8 mouse cellular contexts compared by ENCODE assay signal in the genomic region with DNA sequence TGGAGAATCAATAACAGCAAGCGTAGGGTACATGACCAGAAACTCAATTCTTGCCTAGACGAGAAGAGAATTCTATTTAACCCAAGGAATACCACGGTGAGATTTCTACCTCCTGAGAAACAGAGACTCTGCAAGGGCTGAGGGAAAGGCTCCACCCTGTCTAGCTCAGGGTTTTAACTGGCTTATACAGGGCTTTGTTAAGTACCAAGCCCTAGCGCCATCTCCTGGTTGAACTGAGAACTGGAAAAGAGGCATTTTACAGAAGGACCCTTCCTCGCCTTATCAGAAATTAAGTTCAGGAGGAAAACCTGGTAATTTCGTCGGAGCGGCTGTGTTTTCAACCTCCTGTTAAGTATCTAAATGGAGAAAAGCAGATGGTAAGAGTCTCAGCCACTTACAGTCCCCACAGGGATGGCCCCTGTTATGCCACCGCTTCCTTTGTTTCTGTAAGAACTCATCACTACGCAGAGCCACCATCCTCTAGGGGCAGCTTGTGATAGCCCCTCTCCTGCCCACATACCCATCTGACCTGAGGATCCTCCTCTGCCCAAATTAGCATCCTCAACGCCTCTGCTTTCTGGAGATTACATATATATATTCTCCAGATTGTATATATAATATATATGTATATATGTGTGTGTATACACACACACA.
A peak's percentile ranks its signal among the peaks of the same experiment; 100 is the strongest.
DNase-seq lines count a peak whose midpoint lies in the region; ATAC-seq lines count a peak whose summit lies in the region.

No protein-coding gene starts in this region.

- H3K9ac ChIP-seq in embryonic facial prominence, embryonic 11.5 days (replicated peaks; ENCODE audit: low read length) = no peak overlapping the region
- no peak overlapping the region for H3K9ac ChIP-seq in limb, embryonic 12.5 days (replicated peaks)

- 43% methylated on average over 11 of the region's 11 CpGs for WGBS in embryonic facial prominence, embryonic 11.5 days
- WGBS in limb, embryonic 12.5 days = 44% methylated on average over 11 of the region's 11 CpGs

- no peaks in the 10 kb centered on the region for H3K9me3 ChIP-seq in embryonic facial prominence, embryonic 11.5 days (replicated peaks; ENCODE audit: control insufficient read depth, low read length)
- peaks cover 6% of the 10 kb centered on the region; the same call in 1 of the 2 replicates for H3K9me3 ChIP-seq in limb, embryonic 12.5 days

- H3K36me3 ChIP-seq in embryonic facial prominence, embryonic 11.5 days (replicated peaks; ENCODE audit: control insufficient read depth, insufficient read depth, low read depth, low read length) = no peaks in the 10 kb centered on the region; the same call in 1 of the 2 replicates
- H3K36me3 ChIP-seq in limb, embryonic 12.5 days = no peaks in the 10 kb centered on the region

- peak; percentile 80 for ATAC-seq in embryonic facial prominence, embryonic 11.5 days (replicated peaks; ENCODE audit: insufficient number of reproducible peaks, low FRiP score, low TSS enrichment, low read depth)
- ATAC-seq in limb, embryonic 12.5 days (ENCODE audit: insufficient number of reproducible peaks, insufficient read depth, low FRiP score, low TSS enrichment, low read depth) = peak; percentile 66; the same call in 1 of the 2 replicates

- H3K4me3 ChIP-seq in embryonic facial prominence, embryonic 11.5 days (ENCODE audit: low read depth, low read length) = no peak overlapping the region
- H3K4me3 ChIP-seq in limb, embryonic 12.5 days (replicated peaks) = no peak overlapping the region

- no peak overlapping the region for H3K4me2 ChIP-seq in embryonic facial prominence, embryonic 11.5 days (ENCODE audit: low read depth, low read length)
- no peak overlapping the region for H3K4me2 ChIP-seq in limb, embryonic 12.5 days

- H3K27ac ChIP-seq in embryonic facial prominence, embryonic 11.5 days (replicated peaks; ENCODE audit: low read depth, low read length) = no peak overlapping the region
- no peak overlapping the region for H3K27ac ChIP-seq in limb, embryonic 12.5 days

- H3K27me3 ChIP-seq in embryonic facial prominence, embryonic 11.5 days (ENCODE audit: control insufficient read depth, insufficient read depth, low read length) = no peaks in the 10 kb centered on the region
- H3K27me3 ChIP-seq in limb, embryonic 12.5 days = no peaks in the 10 kb centered on the region

- DNase-seq in A20 (ENCODE audit: low read depth, low spot score) = peak; percentile 66
- peak; percentile 64 for DNase-seq in adrenal gland, postnatal 25 days
- DNase-seq in embryonic facial prominence, embryonic 11.5 days (ENCODE audit: low spot score) = peak; percentile 92
- DNase-seq in heart, adult 8-10 months (ENCODE audit: low spot score) = peak; percentile 79
- DNase-seq in kidney, adult 9 months = peak; percentile 83
- DNase-seq in neural tube, embryonic 10.5 days (ENCODE audit: extremely low spot score, low spot score) = peak; percentile 72
- DNase-seq in thymus, postnatal 14 days = peak; percentile 26

- H3K4me1 ChIP-seq in embryonic facial prominence, embryonic 11.5 days (ENCODE audit: control insufficient read depth, insufficient read depth, low read length) = no peaks in the 10 kb centered on the region
- peaks cover 12% of the 10 kb centered on the region; the same call in 1 of the 2 replicates for H3K4me1 ChIP-seq in limb, embryonic 12.5 days (replicated peaks)

Comparison
In these comparisons a context has a peak if more than half of its experiments do, and no peak if none do; other contexts are left out.
1. DNase-seq: peak in every context shown above with its lines; median percentile 92 in embryonic facial prominence, embryonic 11.5 days; 83 in kidney, adult 9 months; 79 in heart, adult 8-10 months; 72 in neural tube, embryonic 10.5 days; 66 in A20; 64 in adrenal gland, postnatal 25 days; 26 in thymus, postnatal 14 days.